Mouse (Mus musculus) forebrain, embryonic 14.5 days (tissue): ENCODE data around the gene Ttc30a2. TPM values are rescaled to one million over a fixed set of nuclear protein-coding genes. Genes with fewer than 3 reads are reported as not detected.

Source experiments
- ATAC-seq: fragments of 200-750 bp; cut with Nextera tagmentation; 2 replicates; pipeline ENCODE4 v1.8.0; 2017; ENCODE audit warnings: mild to moderate bottlenecking, moderate library complexity
- DNase-seq: peaks from one replicate; pipeline ENCODE4 v3.0.0-alpha.2; 2015; ENCODE audit warnings: low spot score
- H3K27ac ChIP-seq: fragments of 300-500 bp; sonication (generic); 2 replicates; pipeline ENCODE4 v1.5.1; 2014; ENCODE audit warnings: low read depth, mild to moderate bottlenecking, control low read depth, low read length, moderate library complexity
- H3K27me3 ChIP-seq: fragments of 300-500 bp; sonication (generic); replicated peaks from 2 replicates; pipeline ENCODE4 v1.6.1; 2014; ENCODE audit warnings: low read length, control low read depth, mixed read lengths; ENCODE audit not compliant: control insufficient read depth, insufficient read depth
- H3K36me3 ChIP-seq: fragments of 300-500 bp; sonication (generic); 2 replicates; pipeline ENCODE4 v1.6.1; 2014; ENCODE audit warnings: low read length, control low read depth; ENCODE audit not compliant: control insufficient read depth, insufficient read depth
- H3K4me1 ChIP-seq: fragments of 300-500 bp; sonication (generic); 2 replicates; pipeline ENCODE4 v1.6.1; 2014; ENCODE audit warnings: antibody characterized with exemption, low read length, control low read depth; ENCODE audit not compliant: control insufficient read depth, insufficient read depth
- H3K4me2 ChIP-seq: fragments of 300-500 bp; sonication (generic); 2 replicates; pipeline ENCODE4 v1.6.1; 2014; ENCODE audit warnings: mild to moderate bottlenecking, control low read depth, low read length
- H3K4me3 ChIP-seq: fragments of 300-500 bp; sonication (generic); 2 replicates; pipeline ENCODE4 v1.5.1; 2014; ENCODE audit warnings: low read depth, low read length, control low read depth
- H3K9ac ChIP-seq: fragments of 300-500 bp; sonication (generic); 2 replicates; pipeline ENCODE4 v1.6.1; 2014; ENCODE audit warnings: mild to moderate bottlenecking, low read length, control low read depth, moderate library complexity
- H3K9me3 ChIP-seq: fragments of 300-500 bp; sonication (generic); replicated peaks from 2 replicates; pipeline ENCODE4 v1.6.1; 2016; ENCODE audit warnings: low read length, control low read depth, mixed read lengths; ENCODE audit not compliant: control insufficient read depth
- WGBS: fragments of 180-500 bp; shearing (Covaris S2); extraction: QIAGEN DNeasy Blood & Tissue Kit; methylation state at CpG from one replicate; pipeline ENCODE4 v1.1.7; 2014; 5-methylcytosine and 5-hydroxymethylcytosine counted together
- polyA plus RNA-seq: library from polyadenylated mRNA; unstranded; fragments of >200 nt; fragmentation: Nextera tagmentation; extraction: Ambion mirVana; gene quantifications from 2 replicates; pipeline ENCODE4 v1.2.1, GENCODE M21; 2014

Ttc30a2 gene
- polyA plus RNA-seq, 1 experiment from 2014 or later = 1.6 TPM

DNA sequence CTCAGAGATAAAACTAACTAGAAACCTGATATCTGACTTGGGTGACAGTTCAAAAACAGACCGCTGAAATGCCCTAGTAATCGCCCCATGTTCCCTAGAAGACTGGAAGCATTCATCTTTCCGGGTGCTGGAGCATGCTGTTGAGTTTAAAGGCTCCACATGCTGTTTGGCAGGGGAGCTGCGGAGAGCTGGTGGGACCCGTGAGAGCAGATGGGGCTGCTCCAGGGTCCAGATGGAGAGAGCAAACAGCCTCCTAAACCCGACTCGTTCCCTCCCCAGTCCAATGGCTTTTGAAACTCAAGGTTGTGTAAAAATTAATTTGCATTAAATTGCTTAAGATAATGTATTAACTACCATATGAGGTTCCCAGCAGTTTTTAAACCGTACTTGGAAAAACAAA is 20.7 kb upstream of the Ttc30a2 start:
- Histone ChIP-seq H3K36me3 (no peaks in the 10 kb centered on the region), H3K27ac (peak overlapping the region; percentile 68; the same call in 1 of the 2 replicates), H3K4me2 (no peak overlapping the region), H3K9ac (no peak overlapping the region), H3K4me3 (no peak overlapping the region), H3K4me1 (0 out of 2 replicates have a peak, but pooled peaks cover 3% of the 10 kb centered on the region), H3K9me3 (no peaks in the 10 kb centered on the region), H3K27me3 (no peaks in the 10 kb centered on the region)
- DNase-seq (peak; percentile 80), ATAC-seq (peak; percentile 94)
- WGBS = 52% methylated on average over 8 of the region's 8 CpGs

DNA sequence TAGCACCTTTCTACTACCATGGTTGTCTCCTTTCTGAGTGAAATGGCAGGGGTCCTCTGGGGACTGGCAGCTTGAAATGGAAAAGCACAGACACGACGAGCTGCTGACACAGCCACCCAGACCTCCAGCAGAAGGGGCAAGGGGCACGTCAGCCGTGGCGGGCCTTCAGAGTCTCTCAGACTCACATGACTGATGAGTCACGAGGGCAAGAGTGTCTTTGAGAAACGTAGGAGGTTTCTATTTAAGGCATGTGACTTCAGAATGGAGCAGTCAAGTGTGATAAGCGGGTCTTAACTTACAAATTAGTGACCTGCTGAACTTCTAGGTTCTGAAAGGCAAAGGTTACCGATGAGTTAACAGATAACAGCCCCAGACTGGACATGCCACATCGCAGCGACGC is 19.8 kb upstream of the Ttc30a2 start:
- 80% methylated on average over 12 of the region's 12 CpGs for WGBS
- ATAC-seq (no peak), DNase-seq (no peak)
- 0 out of 2 replicates have a peak, but pooled peaks cover 3% of the 10 kb centered on the region for H3K4me1 ChIP-seq
- H3K4me2 ChIP-seq = no peak overlapping the region
- H3K4me3 ChIP-seq = no peak overlapping the region
- no peak overlapping the region for H3K9ac ChIP-seq
- no peaks in the 10 kb centered on the region for H3K27me3 ChIP-seq
- H3K27ac ChIP-seq = peak overlapping the region; percentile 68; the same call in 1 of the 2 replicates
- H3K9me3 ChIP-seq = no peaks in the 10 kb centered on the region
- no peaks in the 10 kb centered on the region for H3K36me3 ChIP-seq

- Histone ChIP-seq H3K27ac (no peak overlapping the region), H3K9ac (no peak overlapping the region), H3K27me3 (no peaks in the 10 kb centered on the region), H3K36me3 (no peaks in the 10 kb centered on the region), H3K4me2 (no peak overlapping the region), H3K4me3 (no peak overlapping the region), H3K4me1 (peaks cover 10% of the 10 kb centered on the region), H3K9me3 (no peaks in the 10 kb centered on the region)
- no peak for DNase-seq
- no peak for ATAC-seq
- WGBS = 94% methylated on average over 11 of the region's 11 CpGs
Measured at GRCm38 (mm10) chr2:75994841-75995240, 16.9 kb upstream of the Ttc30a2 start.

DNA sequence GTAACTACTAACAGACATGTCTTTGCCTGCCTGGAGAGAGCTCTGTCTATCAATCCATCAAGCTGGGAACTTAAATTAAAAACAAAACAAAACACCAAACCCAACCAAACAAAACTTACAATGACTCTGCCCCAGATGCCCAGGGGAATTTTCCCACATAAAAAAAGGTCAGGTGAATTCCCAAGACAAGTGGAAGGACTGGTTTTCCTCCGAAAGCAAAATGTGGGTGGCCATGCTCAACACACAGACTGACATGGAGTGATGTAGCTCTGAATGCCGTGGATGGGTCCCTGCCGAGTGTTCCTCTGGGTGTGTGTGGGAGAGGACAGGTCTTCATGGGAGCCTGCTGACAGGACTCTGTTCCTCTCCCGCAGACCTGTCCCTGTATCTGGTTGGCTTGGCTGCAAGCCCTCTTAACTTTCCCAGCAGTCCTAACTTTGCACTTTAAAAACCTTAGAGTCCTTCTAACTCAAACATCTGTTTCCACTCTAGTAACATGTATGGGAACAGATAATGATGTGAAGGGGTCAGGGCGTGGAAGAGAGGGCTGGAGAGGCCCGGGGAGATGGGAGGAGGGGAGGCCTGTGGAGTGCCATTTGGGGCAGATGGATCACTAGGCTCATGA is 13.7 kb upstream of the Ttc30a2 start:
- DNase-seq = no peak
- no peak for ATAC-seq
- Histone ChIP-seq H3K27me3 (no peaks in the 10 kb centered on the region), H3K36me3 (no peaks in the 10 kb centered on the region), H3K9me3 (no peaks in the 10 kb centered on the region), H3K9ac (no peak overlapping the region), H3K27ac (no peak overlapping the region), H3K4me2 (no peak overlapping the region), H3K4me1 (peaks cover 19% of the 10 kb centered on the region), H3K4me3 (no peak overlapping the region)
- 84% methylated on average over 6 of the region's 6 CpGs for WGBS

- H3K27ac ChIP-seq = no peak overlapping the region
- H3K9ac ChIP-seq = no peak overlapping the region
- no peak overlapping the region for H3K4me2 ChIP-seq
- WGBS = 56% methylated on average over 13 of the region's 13 CpGs
- H3K4me3 ChIP-seq = no peak overlapping the region
- H3K4me1 ChIP-seq = peaks cover 19% of the 10 kb centered on the region
- no peaks in the 10 kb centered on the region for H3K27me3 ChIP-seq
- no peak for DNase-seq
- no peak for ATAC-seq
- no peaks in the 10 kb centered on the region for H3K9me3 ChIP-seq
- no peaks in the 10 kb centered on the region for H3K36me3 ChIP-seq
Measured at GRCm38 (mm10) chr2:75990885-75991539, 13.0 kb upstream of the Ttc30a2 start.

DNA sequence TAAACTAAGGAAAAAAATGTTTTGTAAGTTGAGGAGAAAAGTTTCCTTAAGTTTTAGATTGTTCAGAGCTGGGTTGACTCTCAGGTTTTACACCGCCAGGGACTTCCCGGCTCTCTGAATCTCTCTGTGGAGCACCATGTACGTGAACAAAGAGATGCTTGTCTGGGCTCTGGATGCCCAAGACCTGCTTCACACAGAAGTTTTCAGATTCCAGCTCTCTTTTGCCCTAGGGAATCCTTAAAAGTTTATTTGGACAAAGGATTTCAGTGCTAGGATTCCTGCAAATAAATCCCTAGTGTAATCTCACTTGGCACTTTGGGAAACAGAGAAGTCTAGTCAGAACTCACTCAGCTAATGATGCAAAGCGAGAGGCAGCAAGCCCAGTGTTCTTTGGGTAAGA is 11.7 kb upstream of the Ttc30a2 start:
- Histone ChIP-seq H3K27ac (no peak overlapping the region), H3K4me2 (no peak overlapping the region), H3K36me3 (no peaks in the 10 kb centered on the region), H3K4me1 (peaks cover 25% of the 10 kb centered on the region), H3K27me3 (no peaks in the 10 kb centered on the region), H3K4me3 (no peak overlapping the region), H3K9ac (no peak overlapping the region), H3K9me3 (no peaks in the 10 kb centered on the region)
- 63% methylated on average over 4 of the region's 4 CpGs for WGBS
- DNase-seq (no peak), ATAC-seq (no peak)

DNA sequence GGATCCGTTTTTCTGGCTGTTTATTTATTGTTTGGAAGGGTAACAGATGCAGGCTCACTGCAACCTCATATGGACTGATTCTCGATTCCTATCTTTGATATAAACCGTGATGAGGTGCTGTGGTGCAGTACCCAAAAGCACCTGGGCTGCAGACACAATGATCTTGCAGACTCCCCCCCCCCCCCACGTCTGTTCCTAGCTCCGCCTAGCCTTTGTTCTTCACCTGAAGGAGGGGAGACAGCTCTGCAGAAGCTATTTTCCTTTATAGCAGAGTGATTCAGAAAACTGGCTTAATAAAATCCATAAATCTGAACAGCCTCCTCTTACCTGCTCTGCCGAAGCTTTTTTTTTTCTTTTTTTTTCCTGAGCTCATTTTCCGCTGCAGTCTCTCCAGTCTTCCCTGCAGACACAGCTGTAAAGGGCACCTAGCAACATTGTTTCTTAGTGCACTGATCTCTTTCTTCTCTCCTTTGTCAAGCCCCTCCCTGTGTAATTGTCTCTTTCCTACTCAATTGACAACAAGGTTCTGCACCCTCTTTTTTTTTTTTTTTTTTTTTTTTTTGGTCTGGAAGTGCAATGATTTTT is 10.9 kb upstream of the Ttc30a2 start:
- DNase-seq = peak; percentile 48
- H3K9ac ChIP-seq = no peak overlapping the region; the same call in 1 of the 2 replicates
- no peaks in the 10 kb centered on the region for H3K36me3 ChIP-seq
- H3K4me3 ChIP-seq = no peak overlapping the region
- ATAC-seq = peak; percentile 11; the same call in 1 of the 2 replicates
- H3K27ac ChIP-seq = peak overlapping the region; percentile 81
- peaks cover 25% of the 10 kb centered on the region for H3K4me1 ChIP-seq
- H3K4me2 ChIP-seq = 0 out of 2 replicates have a peak overlapping the region, but pooled peaks have one; percentile 14
- H3K9me3 ChIP-seq = no peaks in the 10 kb centered on the region
- whole genome bisulfite sequencing = 50% methylated on average over 7 of the region's 7 CpGs
- no peaks in the 10 kb centered on the region for H3K27me3 ChIP-seq

DNA sequence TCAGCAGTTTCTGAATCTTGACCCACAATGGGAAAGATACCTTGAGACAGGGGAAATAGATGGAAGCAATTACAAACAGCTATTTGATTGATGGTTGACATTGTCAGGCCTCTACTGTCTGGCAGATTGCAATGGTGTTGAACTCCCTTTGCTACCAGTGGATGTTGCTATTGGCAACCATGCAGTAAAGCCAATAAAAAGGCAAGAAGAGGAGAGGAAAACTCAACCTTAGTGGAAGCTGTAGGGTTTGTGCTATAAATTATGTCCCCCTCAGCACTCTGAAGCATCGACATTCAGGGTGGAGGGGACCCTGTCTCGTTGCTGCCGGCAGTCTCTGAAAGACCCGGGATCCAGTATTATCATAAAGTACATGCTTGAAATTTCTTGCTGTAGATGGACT is 10.4 kb upstream of the Ttc30a2 start:
- 64% methylated on average over 4 of the region's 4 CpGs for WGBS
- ATAC-seq (peak; percentile 40; the same call in 1 of the 2 replicates), DNase-seq (peak; percentile 67)
- Histone ChIP-seq H3K4me2 (no peak overlapping the region), H3K4me1 (peaks cover 25% of the 10 kb centered on the region), H3K4me3 (no peak overlapping the region), H3K27me3 (no peaks in the 10 kb centered on the region), H3K27ac (peak overlapping the region; percentile 81), H3K9me3 (no peaks in the 10 kb centered on the region), H3K9ac (no peak overlapping the region; the same call in 1 of the 2 replicates), H3K36me3 (no peaks in the 10 kb centered on the region)

- no peak overlapping the region for H3K9ac ChIP-seq
- H3K4me2 ChIP-seq = no peak overlapping the region
- no peaks in the 10 kb centered on the region for H3K9me3 ChIP-seq
- ATAC-seq = no peak
- peaks cover 25% of the 10 kb centered on the region for H3K4me1 ChIP-seq
- H3K36me3 ChIP-seq = no peaks in the 10 kb centered on the region
- no peak for DNase-seq
- H3K27me3 ChIP-seq = no peaks in the 10 kb centered on the region
- H3K4me3 ChIP-seq = no peak overlapping the region
- H3K27ac ChIP-seq = peak overlapping the region; percentile 81; the same call in 1 of the 2 replicates
- 73% methylated on average over 9 of the region's 9 CpGs for WGBS
Measured at GRCm38 (mm10) chr2:75987739-75988138, 9.8 kb upstream of the Ttc30a2 start.
